Mouse (Mus musculus) granulocyte monocyte progenitor cell, adult 5-6 weeks (primary cell): ENCODE results near the gene Zgrf1. TPM values are rescaled to one million over a fixed set of nuclear protein-coding genes. Genes with fewer than 3 reads are reported as not detected.
A peak's percentile ranks its signal among the peaks of the same experiment; 100 is the strongest.

ENCODE experiments used
- ATAC-seq: replicated peaks from 2 replicates; pipeline ENCODE4 v1.8.0; 2016; ENCODE audit warnings: mild to moderate bottlenecking, moderate TSS enrichment, inconsistent platforms; ENCODE audit not compliant: poor library complexity, severe bottlenecking
- total RNA-seq, 2 experiments: library from RNA; stranded (forward) in 1 of 2; stranded (reverse) in 1 of 2; fragments of 200-712, 200-1000 nt in 1 of 2; fragments of >200 nt in 1 of 2; fragmentation: Nextera tagmentation in 1 of 2; gene quantifications; 2 replicates each; pipeline ENCODE4 v1.2.3; 2014 to 2017

Gene Zgrf1
- total RNA-seq, 2 experiments from 2014 or later = 23.1 to 30.8 TPM

GRCm38 (mm10) chr3:127554723-127555122 lies 1.4 kb downstream of the Zgrf1 start:
- ATAC-seq = no peak

GRCm38 (mm10) chr3:127558201-127558600 lies 4.9 kb downstream of the Zgrf1 start:
- no peak for ATAC-seq

- no peak for ATAC-seq
Measured at GRCm38 (mm10) chr3:127562974-127563373, 9.7 kb downstream of the Zgrf1 start.

GRCm38 (mm10) chr3:127565129-127565528 lies 11.8 kb downstream of the Zgrf1 start:
- peak; percentile 48; the same call in 1 of the 2 replicates for ATAC-seq

- ATAC-seq = peak; percentile 100
Measured at GRCm38 (mm10) chr3:127572557-127572956, 19.3 kb downstream of the Zgrf1 start.

- no peak for ATAC-seq
Measured at GRCm38 (mm10) chr3:127597136-127597535, 43.8 kb downstream of the Zgrf1 start.

GRCm38 (mm10) chr3:127608109-127608508 lies 54.8 kb downstream of the Zgrf1 start:
- ATAC-seq = no peak

- peak; percentile 91 for ATAC-seq
Measured at GRCm38 (mm10) chr3:127625296-127625695, 72.0 kb downstream of the Zgrf1 start.

- peak; percentile 42 for ATAC-seq
Measured at GRCm38 (mm10) chr3:127625701-127626399, 72.6 kb downstream of the Zgrf1 start.

GRCm38 (mm10) chr3:127626524-127626923 lies 73.2 kb downstream of the Zgrf1 start:
- no peak for ATAC-seq

- ATAC-seq = no peak
Measured at GRCm38 (mm10) chr3:127627151-127627955, 74.1 kb downstream of the Zgrf1 start.

- no peak for ATAC-seq
Measured at GRCm38 (mm10) chr3:127627956-127628310, 74.6 kb downstream of the Zgrf1 start.

GRCm38 (mm10) chr3:127628311-127629184 lies 75.3 kb downstream of the Zgrf1 start:
- no peak for ATAC-seq

- ATAC-seq = no peak
Measured at GRCm38 (mm10) chr3:127630190-127630589, 76.9 kb downstream of the Zgrf1 start.

GRCm38 (mm10) chr3:127630735-127631372 lies 77.6 kb downstream of the Zgrf1 start:
- ATAC-seq = no peak

- no peak for ATAC-seq
Measured at GRCm38 (mm10) chr3:127631582-127631981, 78.3 kb downstream of the Zgrf1 start.

- peak; percentile 25 for ATAC-seq
Measured at GRCm38 (mm10) chr3:127632531-127632930, 79.2 kb downstream of the Zgrf1 start.

GRCm38 (mm10) chr3:127633080-127634032 lies 80.1 kb downstream of the Zgrf1 start, which contains the start of gene Neurog2:
Neurog2 (plus strand) TSS chr3:127633135.
- ATAC-seq = 0 out of 2 replicates have a peak, but pooled peaks have one; percentile 11
